Mouse (Mus musculus) mouse embryonic stem cell (cell line): ENCODE results near the gene Zfp853.

Experiments
- in situ Hi-C, 2 experiments: fragments of 300-500 bp; cut with MboI; formaldehyde crosslinking; loops; 1 replicate in 1 of 2; 3 replicates in 1 of 2; pipeline ENCODE4 v1.14.3; 2019 to 2020; ENCODE audit warnings: low sequenced_read_pairs in 2 of 2, low pct_unique_long_range_greater_than_20kb in 1 of 2, mixed read lengths in 1 of 2; ENCODE audit not compliant: unreplicated experiment in 1 of 2

The Zfp853 gene

GRCm38 (mm10) chr5:143293404-143293803 is at the start of gene Zfp853:
TSS of gene Zfp853 (minus strand) at chr5:143293623.
- in situ Hi-C loops, result loop anchor here (10.0 to 25.0 kb wide), 3 partner anchors 106 to 356 kb away; partner anchors contain the start of genes Rbak (in 1 of the 2) and Spdye4b (in 1 of the 2)

GRCm38 (mm10) chr5:143339603-143340002 is 46.2 kb upstream of the Zfp853 start:
- in situ Hi-C loops, result no loop called here

DNA sequence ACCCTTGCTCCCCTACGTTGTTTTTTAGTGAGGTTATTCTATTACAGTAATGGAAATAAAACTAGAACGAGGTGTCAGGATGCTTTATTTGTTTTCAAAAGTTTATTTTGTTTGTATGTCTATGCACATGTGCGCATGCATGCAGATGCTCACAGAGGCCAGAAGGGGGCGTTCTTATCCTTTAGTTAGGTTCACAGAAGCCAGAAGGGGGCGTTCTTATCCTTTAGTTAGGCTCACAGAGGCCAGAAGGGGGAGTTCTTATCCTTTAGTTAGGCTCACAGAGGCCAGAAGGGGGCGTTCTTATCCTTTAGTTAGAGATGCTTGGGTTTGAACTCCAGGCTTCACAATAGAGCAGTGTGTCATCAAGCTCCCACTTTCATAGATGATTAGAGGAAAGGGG is 43.1 kb upstream of the Zfp853 start:
- in situ Hi-C loops, result no loop called here

GRCm38 (mm10) chr5:143335089-143335460 is 41.7 kb upstream of the Zfp853 start:
- in situ Hi-C loops, result no loop called here

- in situ Hi-C loops, result no loop called here
These were observed 41.1 kb upstream of the Zfp853 start for GRCm38 (mm10) chr5:143334418-143335088.

- in situ Hi-C loops, result no loop called here
These were observed 40.4 kb upstream of the Zfp853 start for GRCm38 (mm10) chr5:143333872-143334271.

GRCm38 (mm10) chr5:143328690-143329495 is 35.5 kb upstream of the Zfp853 start, which contains the start of gene Zdhhc4:
TSS of gene Zdhhc4 (minus strand) at chr5:143329256.
- in situ Hi-C loops, result no loop called here

DNA sequence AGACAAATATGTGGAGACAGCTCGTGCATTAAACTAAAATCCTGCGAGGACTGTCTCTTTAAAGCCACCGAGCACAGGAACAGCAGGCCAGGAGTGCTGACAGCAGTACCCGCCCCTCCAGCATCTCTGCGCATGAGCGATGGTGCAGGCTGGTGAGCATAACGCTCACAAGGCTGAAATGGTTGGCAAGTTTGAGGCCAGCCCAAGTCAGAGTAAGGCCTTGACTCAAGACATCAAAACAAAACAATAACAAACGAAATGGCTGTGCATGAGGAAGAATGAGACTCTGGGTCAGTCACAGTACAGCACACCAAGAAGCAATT is 23.8 kb upstream of the Zfp853 start:
- in situ Hi-C loops, result no loop called here

GRCm38 (mm10) chr5:143316605-143317287 is 23.3 kb upstream of the Zfp853 start:
- in situ Hi-C loops, result no loop called here

- in situ Hi-C loops, result no loop called here
These were observed 22.1 kb upstream of the Zfp853 start for GRCm38 (mm10) chr5:143315514-143315888.

GRCm38 (mm10) chr5:143314730-143315513 is 21.5 kb upstream of the Zfp853 start, which contains the start of gene E130309D02Rik:
TSS of gene E130309D02Rik (minus strand) at chr5:143315360.
- in situ Hi-C loops, result no loop called here

DNA sequence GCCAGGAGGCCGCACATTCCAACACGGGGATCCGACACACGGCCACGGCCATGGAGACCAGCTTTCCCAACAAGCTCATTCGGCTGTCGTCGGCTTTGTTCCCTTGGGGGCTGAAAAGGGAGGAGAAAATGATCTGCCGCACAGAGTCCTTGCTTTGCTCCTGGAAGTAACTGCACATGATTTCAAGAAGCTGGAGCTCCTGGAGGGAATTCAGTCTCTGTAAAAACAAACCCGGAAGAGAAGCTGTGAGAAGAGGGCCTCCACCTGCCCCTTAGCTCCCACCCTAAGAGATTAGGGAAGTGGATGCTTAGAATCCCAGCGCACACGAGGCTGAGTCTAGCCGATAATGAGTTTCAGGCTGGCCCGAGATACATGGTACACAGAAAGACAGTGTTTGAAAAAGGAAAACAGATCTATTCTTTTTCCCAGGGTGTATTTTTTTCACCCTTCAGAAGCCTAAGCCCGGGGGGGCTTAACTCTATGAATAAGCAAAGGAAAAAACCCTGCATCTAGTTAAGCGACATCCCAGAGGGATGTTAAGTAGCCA is 20.8 kb upstream of the Zfp853 start:
- in situ Hi-C loops, result no loop called here

DNA sequence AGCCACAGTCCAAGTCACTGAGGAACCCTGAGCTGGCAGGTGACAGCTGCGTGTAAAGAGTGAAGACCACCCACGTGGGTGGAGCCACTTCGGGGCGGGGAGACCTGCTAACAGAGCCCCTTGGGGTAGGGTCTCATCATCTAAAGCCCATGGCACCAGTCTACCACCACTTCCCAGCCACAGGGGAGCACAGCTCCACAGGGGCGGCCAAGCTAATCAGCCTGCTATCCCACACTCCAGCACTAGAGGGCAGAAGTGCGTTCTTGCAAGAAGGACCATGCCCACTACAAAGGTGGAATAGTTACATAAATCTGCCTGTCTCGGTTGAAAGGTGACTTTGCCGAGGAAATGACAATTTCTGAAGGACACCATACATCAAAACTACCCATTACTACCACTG is 18.5 kb upstream of the Zfp853 start:
- in situ Hi-C loops, result no loop called here

- in situ Hi-C loops, result no loop called here
These were observed 16.5 kb upstream of the Zfp853 start for GRCm38 (mm10) chr5:143309916-143310315.

DNA sequence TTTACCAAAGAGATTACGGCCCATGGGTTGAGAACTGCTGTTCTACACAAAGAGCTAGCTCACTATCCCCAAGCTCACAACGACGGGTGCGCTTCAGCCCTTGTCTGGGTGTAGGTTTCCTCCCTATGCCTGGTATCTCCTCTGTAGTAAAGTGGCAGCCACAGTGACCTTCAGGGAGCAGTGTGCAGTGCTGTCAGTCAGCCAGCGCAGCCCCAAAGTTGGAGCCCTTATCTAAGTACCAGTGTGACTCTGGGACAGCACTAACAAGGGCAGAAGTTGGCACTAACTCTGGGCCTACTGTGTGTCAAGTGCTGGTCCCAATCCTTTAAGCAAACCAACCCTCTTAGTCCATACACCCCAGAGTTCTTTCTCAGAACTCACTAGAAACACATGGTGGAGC is 15.4 kb upstream of the Zfp853 start:
- in situ Hi-C loops, result no loop called here

GRCm38 (mm10) chr5:143304251-143304650 is 10.8 kb upstream of the Zfp853 start:
- in situ Hi-C loops, result no loop called here

- in situ Hi-C loops, result no loop called here
These were observed 7.9 kb upstream of the Zfp853 start for GRCm38 (mm10) chr5:143301296-143301695.

DNA sequence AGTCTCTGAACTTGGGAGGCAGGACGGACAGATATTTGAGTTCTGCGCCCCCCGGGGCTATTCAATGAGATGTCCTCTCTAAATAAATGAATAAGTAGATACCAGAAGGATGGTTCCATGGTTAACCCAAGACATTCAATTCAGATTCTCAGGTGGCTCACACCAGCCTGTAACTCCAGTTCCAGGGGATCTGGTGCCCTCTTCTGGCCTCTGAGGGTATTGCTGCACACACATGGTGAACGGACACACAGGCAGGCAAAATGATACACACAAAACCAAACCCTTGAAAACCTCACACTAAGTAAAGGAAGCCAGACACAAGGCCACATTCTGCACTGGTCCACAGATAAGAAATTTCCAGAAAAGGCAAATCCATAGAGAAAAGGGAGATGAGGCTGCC is 6.3 kb upstream of the Zfp853 start:
- in situ Hi-C loops, result loop anchor here (10.0 to 25.0 kb wide), 3 partner anchors 112 to 362 kb away; partner anchors contain the start of genes Rbak (in 1 of the 2) and Spdye4b (in 1 of the 2)
